Mouse (Mus musculus): Measurements from ENCODE around the gene Glb1l. TPM values are rescaled to one million over a fixed set of nuclear protein-coding genes. Genes with fewer than 3 reads are reported as not detected.
A peak's percentile ranks its signal among the peaks of the same experiment; 100 is the strongest.

Glb1l gene
- total and polyA plus RNA-seq, 3 experiments: 7.6 to 13.0 TPM; not detected in 1

GRCm38 (mm10) chr1:75182160-75182559 is 28.5 kb downstream of the Glb1l start:
- no peak for TF ChIP-seq TAL1 (IDR thresholded peaks at IDR 0.05; ENCODE audit: low read length)
- TF ChIP-seq ZC3H11A (IDR thresholded peaks at IDR 0.05; ENCODE audit: low read depth, low read length): 0 out of 2 replicates have a peak, but pooled peaks have one; percentile 2
- TF ChIP-seq SMC3 (IDR thresholded peaks at IDR 0.05; ENCODE audit: low read depth, low read length): peak; percentile 54
- peak; percentile 43 for TF ChIP-seq RAD21 (IDR thresholded peaks at IDR 0.05; ENCODE audit: low read depth, low read length)
- peak; percentile 95 for TF ChIP-seq ZNF384 (IDR thresholded peaks at IDR 0.05; ENCODE audit: low read depth, low read length)
- TF ChIP-seq CTCF (IDR thresholded peaks at IDR 0.05 in 2 of 3, conservative IDR thresholded peaks at IDR 0.05 in 1 of 3; ENCODE audit: control insufficient read depth in 1 of 3, insufficient read depth in 1 of 3, low read depth in 2 of 3, low read length in 3 of 3, poor library complexity in 1 of 3, severe bottlenecking in 1 of 3): peak; percentile 24 to 52 (median 37)
- peaks cover 2 to 16% of the 10 kb centered on the region in 2 experiments for H3K4me1 ChIP-seq (ENCODE audit: control insufficient read depth in 1 of 2, insufficient read depth in 2 of 2, low read length in 2 of 2)

GRCm38 (mm10) chr1:75181377-75181870 is 29.2 kb downstream of the Glb1l start:
- peaks cover 14% of the 10 kb centered on the region for H3K79me2 ChIP-seq (ENCODE audit: control insufficient read depth, insufficient read depth, low read length, poor library complexity)
- no peak for DNase-seq (ENCODE audit: low read depth, low spot score)
- peaks cover 2 to 10% of the 10 kb centered on the region in 2 experiments; a peak in 3 of 4 replicates for H3K4me1 ChIP-seq (ENCODE audit: control insufficient read depth in 1 of 2, insufficient read depth in 2 of 2, low read length in 2 of 2)
- H3K9ac ChIP-seq (ENCODE audit: control insufficient read depth, low read depth, low read length, poor library complexity, severe bottlenecking): no peak overlapping the region
- H3K9me3 ChIP-seq (replicated peaks; ENCODE audit: insufficient read depth, low read length): no peaks in the 10 kb centered on the region
- H3K27me3 ChIP-seq (ENCODE audit: control insufficient read depth in 1 of 2, insufficient read depth in 2 of 2, low read length in 2 of 2): no peaks in the 10 kb centered on the region
- H3K27ac ChIP-seq (ENCODE audit: control insufficient read depth, low read depth, low read length): no peak overlapping the region
- no peak overlapping the region for H3K4me3 ChIP-seq (ENCODE audit: control insufficient read depth in 1 of 2, insufficient read depth in 1 of 2, low read depth in 2 of 2, low read length in 2 of 2)
- TF ChIP-seq ZMIZ1 (IDR thresholded peaks at IDR 0.05; ENCODE audit: low read depth, low read length) (no peak), GATA1 (IDR thresholded peaks at IDR 0.05; ENCODE audit: low read depth, low read length) (no peak), MYC (IDR thresholded peaks at IDR 0.05; ENCODE audit: low read depth, low read length) (no peak), NELFE (IDR thresholded peaks at IDR 0.05; ENCODE audit: low read depth, low read length) (no peak), MAX (IDR thresholded peaks at IDR 0.05; ENCODE audit: low read length) (no peak), CHD1 (IDR thresholded peaks at IDR 0.05; ENCODE audit: low read depth, low read length) (no peak)
- peaks cover 0 to 11% of the 10 kb centered on the region in 2 experiments; a peak in 3 of 4 replicates for H3K36me3 ChIP-seq (ENCODE audit: control insufficient read depth in 1 of 2, insufficient read depth in 2 of 2, low read length in 2 of 2)

More at GRCm38 (mm10) chr1:75182160-75182559, 28.5 kb downstream of the Glb1l start:
- H3K27ac ChIP-seq (ENCODE audit: control insufficient read depth, low read depth, low read length): no peak overlapping the region
- peaks cover 14% of the 10 kb centered on the region for H3K79me2 ChIP-seq (ENCODE audit: control insufficient read depth, insufficient read depth, low read length, poor library complexity)
- H3K9ac ChIP-seq (ENCODE audit: control insufficient read depth, low read depth, low read length, poor library complexity, severe bottlenecking): no peak overlapping the region
- DNase-seq (ENCODE audit: low read depth, low spot score): peak; percentile 46
- peaks cover 0 to 13% of the 10 kb centered on the region in 2 experiments; a peak in 2 of 4 replicates for H3K36me3 ChIP-seq (ENCODE audit: control insufficient read depth in 1 of 2, insufficient read depth in 2 of 2, low read length in 2 of 2)
- H3K27me3 ChIP-seq (ENCODE audit: control insufficient read depth in 1 of 2, insufficient read depth in 2 of 2, low read length in 2 of 2): no peaks in the 10 kb centered on the region
- no peak overlapping the region for H3K4me3 ChIP-seq (ENCODE audit: control insufficient read depth in 1 of 2, insufficient read depth in 1 of 2, low read depth in 2 of 2, low read length in 2 of 2)
- H3K9me3 ChIP-seq (replicated peaks; ENCODE audit: insufficient read depth, low read length): no peaks in the 10 kb centered on the region

GRCm38 (mm10) chr1:75180741-75181140 is 29.9 kb downstream of the Glb1l start:
- H3K27me3 ChIP-seq (ENCODE audit: control insufficient read depth in 1 of 2, insufficient read depth in 2 of 2, low read length in 2 of 2): no peaks in the 10 kb centered on the region
- H3K4me3 ChIP-seq (ENCODE audit: control insufficient read depth in 1 of 2, insufficient read depth in 1 of 2, low read depth in 2 of 2, low read length in 2 of 2): peak overlapping the region; percentile 27 to 31
- peaks cover 14% of the 10 kb centered on the region for H3K79me2 ChIP-seq (ENCODE audit: control insufficient read depth, insufficient read depth, low read length, poor library complexity)
- no peak for TF ChIP-seq TCF12 (IDR thresholded peaks at IDR 0.05; ENCODE audit: low read depth, low read length)
- no peak for TF ChIP-seq CTCF (IDR thresholded peaks at IDR 0.05 in 2 of 3, conservative IDR thresholded peaks at IDR 0.05 in 1 of 3; ENCODE audit: control insufficient read depth in 1 of 3, insufficient read depth in 1 of 3, low read depth in 2 of 3, low read length in 3 of 3, poor library complexity in 1 of 3, severe bottlenecking in 1 of 3)
- no peak for TF ChIP-seq JUND (IDR thresholded peaks at IDR 0.05; ENCODE audit: low read depth, low read length)
- TF ChIP-seq UBTF (IDR thresholded peaks at IDR 0.05; ENCODE audit: borderline replicate concordance, insufficient read depth, low read depth, low read length): no peak
- TF ChIP-seq MAFK (IDR thresholded peaks at IDR 0.05; ENCODE audit: borderline replicate concordance, low read depth, low read length): no peak
- TF ChIP-seq ZNF384 (IDR thresholded peaks at IDR 0.05; ENCODE audit: low read depth, low read length): no peak
- no peak for TF ChIP-seq GABPA (IDR thresholded peaks at IDR 0.05; ENCODE audit: low read depth, low read length)
- TF ChIP-seq MAX (IDR thresholded peaks at IDR 0.05; ENCODE audit: low read length): no peak
- no peak for TF ChIP-seq ETS1 (IDR thresholded peaks at IDR 0.05; ENCODE audit: low read depth, low read length)
- no peak for TF ChIP-seq MXI1 (IDR thresholded peaks at IDR 0.05; ENCODE audit: low read depth, low read length)
- no peak for TF ChIP-seq MAZ (IDR thresholded peaks at IDR 0.05; ENCODE audit: low read depth, low read length)
- no peak for TF ChIP-seq EP300 (IDR thresholded peaks at IDR 0.05; ENCODE audit: low read depth in 1 of 2, low read length in 2 of 2)
- no peak for TF ChIP-seq MYC (IDR thresholded peaks at IDR 0.05; ENCODE audit: low read depth, low read length)
- peaks cover 0 to 11% of the 10 kb centered on the region in 2 experiments; a peak in 3 of 4 replicates for H3K36me3 ChIP-seq (ENCODE audit: control insufficient read depth in 1 of 2, insufficient read depth in 2 of 2, low read length in 2 of 2)
- H3K4me1 ChIP-seq (ENCODE audit: control insufficient read depth in 1 of 2, insufficient read depth in 2 of 2, low read length in 2 of 2): peaks cover 2 to 10% of the 10 kb centered on the region in 2 experiments; a peak in 3 of 4 replicates
- peak overlapping the region; percentile 73 for H3K27ac ChIP-seq (ENCODE audit: control insufficient read depth, low read depth, low read length)
- DNase-seq (ENCODE audit: low read depth, low spot score): no peak
- peak overlapping the region; percentile 67 for H3K9ac ChIP-seq (ENCODE audit: control insufficient read depth, low read depth, low read length, poor library complexity, severe bottlenecking)
- no peaks in the 10 kb centered on the region for H3K9me3 ChIP-seq (replicated peaks; ENCODE audit: insufficient read depth, low read length)
